Mouse (Mus musculus) liver, adult 2 months (tissue): Measurements from ENCODE around the gene Brdt.

Experiments
- CTCF ChIP-seq: fragments of 200-500 bp; IDR thresholded peaks from 2 replicates; pipeline ENCODE4 v1.5.1; 2011; ENCODE audit warnings: low read depth, low read length, control low read depth
- POLR2A ChIP-seq: fragments of 200-500 bp; IDR thresholded peaks from 2 replicates; pipeline ENCODE4 v1.6.1; 2011; ENCODE audit warnings: low read length, control low read depth; ENCODE audit not compliant: insufficient read depth; ENCODE audit errors: extremely low read depth

DNA sequence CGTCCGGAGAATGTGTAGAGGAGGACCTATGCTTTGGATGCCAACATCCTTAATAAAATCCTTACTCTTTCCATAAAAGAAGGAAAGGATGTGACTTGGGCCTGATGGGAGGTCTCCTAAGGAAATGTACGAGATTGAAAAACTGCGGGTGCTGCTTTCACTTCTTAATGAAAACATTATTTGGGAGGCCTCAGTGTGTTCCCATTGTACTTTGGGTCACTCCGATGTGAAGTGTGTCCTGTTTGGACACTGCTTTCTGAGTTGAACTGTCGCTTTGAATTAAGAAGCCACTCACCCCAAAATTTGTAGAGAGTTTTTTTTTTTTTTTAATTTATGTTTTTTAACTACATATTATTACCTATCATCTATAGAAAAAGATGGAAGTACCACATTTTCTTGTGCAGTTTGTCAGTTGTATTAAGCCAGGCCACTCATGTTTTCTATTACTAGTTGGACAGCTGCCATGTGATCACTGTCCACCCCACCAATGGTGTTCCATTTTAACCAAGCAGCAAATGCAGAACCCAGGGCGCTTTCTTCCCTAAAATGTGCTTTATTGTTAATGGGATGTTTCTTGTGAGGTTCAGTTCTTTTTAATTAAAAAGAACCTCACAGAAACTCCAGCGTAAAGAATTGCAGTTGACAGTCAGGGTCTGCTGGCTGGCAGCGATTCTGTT, 29.2 kb downstream of the Brdt start:
- TF ChIP-seq CTCF: no peak
- no peak for TF ChIP-seq POLR2A
